Mouse (Mus musculus): ENCODE measurements around the gene Nr1d2.
"Not testable (repeated sequence)": the region's sequence is repeated elsewhere in the genome, so short reads cannot be mapped to it uniquely, and the experiment has no call there.

Gene Nr1d2

DNA sequence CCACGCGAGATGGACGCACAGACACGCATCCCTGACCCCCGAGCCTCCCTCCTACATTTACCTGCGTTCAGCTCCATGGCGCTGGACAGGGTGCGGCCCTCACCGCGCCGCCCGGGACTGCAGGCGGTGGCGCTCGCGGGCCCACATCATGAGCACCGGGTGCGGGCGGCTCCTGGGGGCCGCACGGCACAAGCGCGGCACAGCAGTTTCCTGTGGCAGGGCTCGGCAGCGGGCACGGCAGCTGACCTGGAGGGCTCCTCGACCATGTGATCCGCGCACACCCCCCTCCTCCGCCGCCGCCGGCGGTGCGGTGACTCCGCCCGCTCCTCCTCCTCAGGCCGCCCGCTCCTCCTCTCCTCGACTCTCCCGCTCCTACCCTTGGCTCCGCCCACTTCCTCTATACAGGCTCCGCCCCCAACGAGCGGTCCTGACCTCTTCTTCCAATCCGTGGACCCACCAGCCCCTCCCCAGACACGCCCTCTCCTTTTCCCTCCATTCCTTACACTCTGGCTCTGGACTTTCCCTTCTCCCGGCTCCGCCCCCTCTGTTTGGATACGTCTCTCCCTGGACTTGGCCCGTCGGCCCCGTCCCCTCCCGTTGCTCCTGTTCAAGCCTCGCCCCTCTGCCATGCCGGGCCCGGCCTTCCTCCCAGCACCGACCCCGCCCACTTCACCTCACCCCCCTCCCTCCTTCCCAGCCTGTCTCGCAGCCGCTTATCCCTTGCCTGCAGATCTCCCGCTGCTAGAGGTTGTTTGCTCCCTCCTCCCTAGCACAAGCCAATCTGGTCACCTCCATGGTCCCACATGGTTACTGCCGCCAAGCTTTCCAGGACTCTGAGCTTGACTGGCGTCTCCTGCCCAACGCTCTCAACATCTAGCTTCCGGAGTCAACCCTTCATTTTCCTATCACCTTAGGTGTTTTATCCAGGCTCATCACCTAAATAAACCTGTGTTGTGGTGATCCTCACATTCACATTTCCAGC lies at the start of gene Nr1d2:
Gene Nr1d2, minus strand, starts transcription at position 378 of the 982 bp plus-strand sequence.
- DNase-seq, result peak; percentile 100

DNA sequence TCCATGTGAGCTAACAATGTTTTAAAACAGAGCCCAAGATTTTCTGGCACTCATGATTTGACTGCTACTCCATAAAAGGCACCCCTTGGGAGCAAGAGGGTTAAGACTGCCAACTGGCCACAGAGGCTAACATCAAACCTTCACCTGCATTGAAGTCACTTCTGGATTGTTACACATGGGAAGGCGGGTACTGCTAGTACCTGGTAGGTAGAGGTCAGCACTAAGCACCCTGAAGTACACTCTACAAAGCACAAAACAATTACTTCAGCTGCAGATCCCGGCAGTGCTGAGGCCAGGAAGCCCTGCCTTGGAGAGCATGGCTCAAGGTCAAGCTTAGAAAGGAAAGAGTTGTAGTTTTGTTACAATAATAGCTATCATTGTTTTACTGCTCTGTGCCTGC lies 48.5 kb upstream of the Nr1d2 start:
- no peak for DNase-seq

DNA sequence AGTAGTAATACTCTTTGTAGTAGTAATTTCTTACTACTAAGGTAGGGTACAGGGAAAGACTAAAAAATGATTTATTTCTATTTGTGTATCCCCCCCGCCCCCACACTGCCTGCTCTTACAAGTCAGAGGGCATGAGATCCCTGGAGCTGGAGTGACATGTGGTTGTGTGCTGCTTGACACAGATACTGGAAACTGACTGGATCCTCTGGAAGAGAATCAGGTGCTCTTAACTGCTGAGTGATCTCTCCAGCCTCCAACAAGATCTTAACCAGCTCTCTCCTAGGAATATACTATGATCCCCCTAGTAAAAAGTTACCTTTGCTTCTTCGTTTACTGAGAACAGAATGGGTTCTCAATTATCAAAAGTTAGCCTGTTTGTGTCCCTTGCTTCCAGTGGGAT lies 47.5 kb upstream of the Nr1d2 start:
- DNase-seq, result no peak

DNA sequence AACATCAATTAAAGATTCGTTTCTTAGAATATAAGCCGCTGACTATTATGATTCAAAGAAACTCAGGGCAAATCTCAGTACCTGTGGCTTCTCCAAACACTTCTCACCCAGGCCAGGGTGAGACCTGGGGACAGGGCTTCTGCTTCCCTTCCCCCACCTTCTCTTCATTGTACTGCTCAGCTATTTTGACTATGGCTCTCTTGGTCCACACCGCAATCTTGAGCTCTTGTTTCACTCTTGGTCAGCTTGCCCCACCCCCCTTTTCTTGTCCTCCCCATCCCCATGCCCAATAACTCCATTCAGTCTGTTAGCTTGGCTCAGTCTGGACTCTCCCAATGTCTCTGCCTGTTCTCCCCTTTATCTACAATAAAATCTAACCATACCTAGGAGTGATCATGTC lies 46.5 kb upstream of the Nr1d2 start:
- DNase-seq, result no peak

DNA sequence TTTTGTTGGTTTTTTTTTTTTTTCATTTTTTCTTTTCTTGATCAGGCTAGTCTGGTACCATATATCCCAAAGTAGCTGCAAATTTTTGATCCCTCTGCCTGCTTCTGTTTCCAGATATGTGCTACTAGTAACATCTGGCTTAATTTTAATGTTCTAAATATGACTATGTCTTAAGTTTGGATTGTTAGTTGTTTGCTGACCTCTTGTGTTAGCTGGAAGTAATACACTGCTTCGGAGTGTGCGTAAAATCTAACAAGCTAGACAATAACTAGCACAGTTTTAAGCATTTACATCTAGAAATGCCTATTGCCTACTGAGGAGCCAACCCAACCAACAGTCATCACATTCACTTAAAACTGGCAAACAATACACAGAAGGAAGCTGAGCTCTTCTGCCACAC lies 45.7 kb upstream of the Nr1d2 start:
- DNase-seq, result peak; percentile 28

DNA sequence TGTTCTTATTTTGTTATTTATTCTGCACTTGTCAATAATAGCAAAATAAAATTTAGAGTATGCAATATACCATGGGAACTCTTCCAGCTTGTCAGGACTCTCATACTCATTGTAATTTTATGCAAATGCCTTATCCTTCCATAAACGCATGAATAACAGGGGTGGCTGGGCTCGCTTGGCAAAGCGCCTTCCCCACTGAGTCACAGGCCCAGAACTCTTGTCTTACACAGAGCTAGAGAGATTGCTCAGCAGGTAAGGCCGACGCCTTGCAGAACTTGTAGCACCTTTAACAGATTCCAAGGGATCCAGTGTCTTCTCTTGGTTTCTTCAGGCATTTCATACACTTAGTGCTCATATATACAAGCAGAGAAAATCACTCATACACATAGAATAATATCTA lies 41.4 kb upstream of the Nr1d2 start:
- DNase-seq, result no peak

DNA sequence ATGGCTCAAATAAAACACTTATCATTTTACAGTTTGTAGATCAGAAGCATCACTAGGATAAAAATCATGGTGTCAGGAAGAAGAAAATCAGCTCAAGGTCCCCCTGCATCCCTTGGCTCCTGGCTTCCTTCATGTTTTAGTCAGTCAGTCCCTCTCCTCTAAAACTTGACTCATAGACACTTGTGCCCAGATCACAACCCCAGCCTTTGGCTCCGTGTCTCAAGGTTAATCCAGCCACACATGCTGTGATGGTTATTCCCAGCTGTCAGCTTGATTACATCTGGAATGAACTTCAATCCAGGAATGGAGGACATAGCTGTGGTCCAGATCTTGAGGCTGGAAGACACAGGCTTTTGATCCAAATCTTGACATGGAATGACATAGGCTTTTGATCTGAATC lies 35.6 kb upstream of the Nr1d2 start:
- no peak for DNase-seq

DNA sequence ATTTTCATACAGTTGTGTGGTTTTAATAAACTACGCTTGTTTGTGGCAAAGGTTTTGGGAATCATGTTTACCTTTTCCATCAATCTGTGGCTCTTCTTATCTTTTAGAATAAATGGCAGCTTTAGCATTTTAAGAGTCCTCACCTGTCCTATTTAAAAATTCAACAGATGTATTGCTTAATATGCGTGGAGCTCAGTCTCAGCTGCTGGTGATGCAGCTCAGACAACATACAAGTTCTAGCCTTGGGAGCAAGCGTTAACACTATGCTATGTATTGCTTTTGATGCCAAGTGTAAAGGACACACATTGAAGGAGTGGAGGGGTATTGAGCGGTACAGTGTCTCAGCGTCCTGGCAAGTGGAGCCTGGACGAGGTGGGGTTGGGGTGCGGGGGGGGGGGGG lies 32.7 kb upstream of the Nr1d2 start:
- no peak for DNase-seq

DNA sequence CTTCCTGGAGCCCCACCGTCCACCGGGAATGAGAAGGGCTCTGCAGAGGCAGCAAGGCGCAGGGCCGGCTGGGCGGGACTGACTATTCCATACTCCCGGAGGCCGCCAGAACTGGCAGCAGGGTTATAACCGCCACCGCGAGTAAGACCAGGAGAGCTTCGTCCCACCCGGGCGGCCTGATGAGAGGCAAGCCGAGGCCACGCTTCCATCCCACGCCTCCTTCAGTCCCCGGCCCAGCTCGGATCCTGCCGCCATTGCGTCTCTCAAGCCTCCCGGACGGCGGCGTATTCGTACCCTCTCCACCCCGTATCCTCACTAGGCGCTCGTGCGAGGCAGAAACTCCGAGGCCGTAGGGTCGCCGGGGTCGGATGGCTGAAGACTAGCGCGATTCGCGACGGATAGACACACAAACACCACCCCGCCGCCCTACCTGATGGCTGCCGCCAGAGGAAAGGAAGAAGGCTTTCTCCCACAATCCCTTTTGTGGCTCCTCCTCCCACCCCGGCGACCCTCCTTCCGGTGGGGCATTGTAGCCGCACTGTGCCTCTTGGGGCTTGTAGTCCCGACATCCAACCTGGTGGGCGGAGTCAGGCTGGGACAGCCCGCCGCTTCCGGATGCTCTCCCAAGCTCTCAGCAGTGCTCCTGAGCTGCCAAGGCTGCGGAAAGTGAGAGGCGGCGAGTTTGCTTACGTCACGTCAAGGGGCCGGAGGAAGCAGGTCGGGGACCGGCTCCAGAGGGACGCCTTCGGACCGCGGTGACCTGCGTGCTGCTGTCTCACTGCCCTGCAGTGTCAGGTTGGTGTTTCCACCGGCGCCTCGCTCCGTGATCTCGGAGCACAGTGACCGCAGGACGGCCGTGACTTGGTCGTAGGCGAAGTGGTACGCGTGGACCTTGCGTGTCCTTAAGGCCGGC lies 31.9 kb upstream of the Nr1d2 start, which contains the start of the genes Nkiras1 and Rpl15:
Gene Nkiras1, plus strand, starts transcription at position 608 of the 913 bp plus-strand sequence.
Gene Rpl15, minus strand, starts transcription at position 863 of the 913 bp plus-strand sequence.
- DNase-seq, result peak; percentile 99

DNA sequence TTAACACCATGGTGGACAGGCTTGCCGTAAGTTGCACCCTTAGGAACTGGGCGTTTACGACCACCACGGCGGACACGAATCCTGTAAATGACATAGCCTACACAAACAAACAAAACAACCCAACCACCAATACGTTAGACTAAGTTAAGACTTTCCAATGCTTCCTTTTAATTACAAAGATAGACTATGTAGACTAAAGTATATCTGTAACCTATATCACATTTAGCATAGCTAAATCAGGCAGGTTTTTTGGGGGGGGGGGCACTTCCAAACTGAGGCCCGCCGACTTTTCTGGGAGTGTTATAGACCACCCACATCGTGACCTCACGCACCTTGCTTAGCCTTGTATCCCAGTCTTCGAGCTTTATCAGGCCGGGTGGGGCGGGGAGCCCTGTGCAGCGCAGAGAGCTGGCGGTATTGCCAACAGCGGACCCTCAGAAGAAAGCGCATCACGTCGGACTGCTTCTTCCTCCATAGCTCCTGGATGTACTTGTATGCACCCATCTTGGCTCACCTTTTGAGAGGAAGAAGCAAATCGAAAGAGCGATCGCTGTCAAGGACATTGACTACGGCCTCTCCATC lies 31.1 kb upstream of the Nr1d2 start:
- peak; percentile 44 for DNase-seq

DNA sequence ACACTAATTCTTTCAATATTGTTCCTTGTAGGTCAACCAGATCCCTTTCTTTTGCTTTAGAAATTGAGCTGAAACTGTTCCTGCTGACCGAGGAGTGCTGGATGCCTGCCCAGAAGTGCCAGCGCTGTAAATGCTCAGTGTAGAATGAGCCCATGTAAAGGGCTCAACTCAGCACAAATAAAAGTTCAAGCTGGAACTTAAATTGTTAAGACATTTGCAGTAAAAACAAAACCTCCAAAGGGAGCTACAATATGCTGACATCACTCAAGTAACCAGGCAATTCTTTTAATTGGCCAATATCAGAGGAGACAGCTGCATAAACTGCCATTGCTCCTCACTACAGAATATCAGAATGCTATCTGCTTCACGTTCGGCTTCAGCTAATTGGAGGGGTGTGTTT lies 24.5 kb upstream of the Nr1d2 start:
- peak; percentile 55 for DNase-seq

DNA sequence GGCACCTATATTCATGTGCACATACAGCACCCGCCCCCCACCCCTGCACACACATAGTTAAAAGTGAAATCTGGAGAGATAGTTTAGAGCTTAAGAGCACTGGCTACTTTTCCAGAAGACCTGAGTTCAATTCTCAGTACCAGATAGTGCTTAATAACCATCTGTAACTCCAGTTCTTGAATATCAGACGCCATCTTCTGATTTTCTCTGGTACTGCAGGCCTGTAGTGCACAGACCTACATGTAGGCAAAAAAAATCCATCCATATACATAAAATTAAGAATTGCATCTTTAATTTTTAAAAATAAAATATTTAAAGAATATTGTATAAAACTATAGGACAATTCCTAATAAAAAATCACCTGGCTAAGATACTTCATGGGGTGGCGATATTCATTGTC lies 22.3 kb upstream of the Nr1d2 start:
- no peak for DNase-seq

DNA sequence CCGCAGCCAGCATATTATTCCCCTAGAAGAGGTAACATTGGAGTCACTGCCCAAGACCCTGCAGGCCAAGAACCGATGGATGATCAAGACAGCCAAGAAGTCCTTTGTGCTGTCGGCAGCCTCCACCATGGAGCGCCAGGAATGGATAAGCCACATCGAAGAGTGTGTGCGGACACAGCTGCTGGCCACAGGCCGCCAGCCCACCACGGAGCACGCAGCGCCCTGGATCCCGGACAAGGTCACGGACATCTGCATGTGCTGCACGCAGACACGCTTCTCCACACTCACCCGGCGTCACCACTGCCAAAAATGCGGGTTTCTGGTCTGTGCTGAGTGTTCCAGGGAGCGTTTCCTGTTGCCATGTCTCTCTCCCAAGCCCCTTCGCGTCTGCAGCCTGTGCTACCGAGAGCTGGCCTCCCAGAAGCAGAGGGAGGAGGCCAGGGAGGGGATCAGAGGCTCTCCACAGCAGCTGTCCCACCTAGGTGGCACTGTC lies 3.8 kb upstream of the Nr1d2 start:
- no peak for DNase-seq

DNA sequence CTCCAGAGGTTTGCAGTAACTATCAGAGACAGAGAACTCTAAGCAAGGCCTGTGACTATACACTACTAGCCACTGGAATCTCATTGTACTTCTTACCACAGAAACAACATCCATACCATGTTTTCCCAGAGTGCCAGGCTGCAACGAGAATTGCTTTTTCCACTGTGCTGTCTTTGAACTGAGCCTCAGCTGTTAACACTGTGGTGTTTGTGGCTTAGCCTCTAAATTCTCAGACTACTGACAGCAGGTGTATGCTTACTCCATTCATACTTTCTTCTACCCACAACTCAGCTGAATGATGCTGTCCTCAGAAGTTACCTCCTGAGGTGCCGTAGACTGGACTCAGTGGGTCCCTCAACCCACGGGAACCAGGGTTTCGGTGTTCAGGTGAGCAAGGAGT lies 2.9 kb upstream of the Nr1d2 start:
- DNase-seq, result no peak

DNA sequence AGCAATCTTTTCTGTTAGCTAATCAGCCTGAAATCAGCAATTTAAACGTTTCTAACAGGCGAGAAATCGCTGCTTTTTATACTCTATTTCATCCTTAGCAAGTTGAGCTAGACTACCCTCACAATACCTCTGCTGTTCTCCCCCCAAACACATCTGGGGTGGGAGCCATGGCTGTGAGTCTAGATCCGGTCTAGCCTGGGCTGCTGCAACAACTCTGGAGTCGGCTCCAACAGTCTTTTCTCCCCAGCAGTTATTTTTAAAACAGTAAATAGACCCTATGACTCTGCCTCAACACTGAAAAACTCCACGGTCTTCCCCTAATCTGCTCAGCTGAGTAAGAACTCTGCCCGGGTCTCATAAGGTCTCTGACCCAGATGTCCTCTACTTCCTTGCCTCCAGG lies 1.2 kb upstream of the Nr1d2 start:
- no peak for DNase-seq

DNA sequence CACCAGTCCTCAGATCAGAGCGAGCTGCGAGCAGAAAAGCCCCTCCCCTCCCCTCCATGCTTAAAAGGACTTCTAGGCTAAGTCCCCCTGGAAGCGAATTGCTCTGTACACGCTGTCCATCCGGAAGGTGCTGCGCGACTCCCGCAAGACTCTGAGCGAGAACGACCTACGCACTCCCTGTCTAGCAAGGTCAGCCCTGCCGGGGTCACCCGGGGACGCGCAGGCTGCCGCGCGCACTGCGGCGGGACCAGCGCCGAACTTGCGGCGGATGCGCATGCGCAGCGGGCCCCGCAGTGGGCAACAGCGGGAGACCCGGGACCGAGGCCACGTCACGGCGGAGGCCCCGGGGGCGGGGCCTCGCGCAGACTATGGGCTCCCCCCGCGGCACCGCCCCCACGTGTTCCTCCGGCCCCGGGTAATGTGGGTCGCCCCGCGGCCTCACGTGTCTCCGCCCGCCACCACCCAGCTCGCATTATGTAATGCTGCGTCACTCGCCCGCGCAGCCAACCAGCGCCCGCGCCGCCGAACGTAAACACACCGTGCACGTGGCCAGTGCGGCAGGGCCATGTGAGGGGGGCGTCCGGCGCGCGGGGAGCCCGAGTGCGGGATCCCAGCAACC lies 687 bp downstream of the Nr1d2 start:
- peak; percentile 98 for DNase-seq

DNA sequence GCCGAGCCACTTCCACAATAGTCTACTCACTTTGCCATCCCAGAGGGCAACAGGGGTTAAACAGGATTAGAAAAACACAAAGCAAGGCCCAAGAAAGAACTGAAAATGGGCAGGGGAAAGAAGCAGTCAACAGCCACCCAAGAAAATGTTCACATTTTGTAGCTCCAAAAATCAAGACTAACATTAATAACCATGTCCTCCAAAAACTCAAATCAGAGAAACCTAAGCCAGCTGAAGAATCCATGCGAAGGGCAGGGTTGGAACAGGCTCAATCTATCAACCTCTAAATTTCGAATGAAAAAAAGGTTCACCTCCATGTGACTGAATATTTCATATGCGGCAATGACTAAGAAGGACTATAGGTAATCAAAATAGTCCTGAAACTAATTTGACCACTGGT lies 1.5 kb downstream of the Nr1d2 start:
- no peak for DNase-seq

DNA sequence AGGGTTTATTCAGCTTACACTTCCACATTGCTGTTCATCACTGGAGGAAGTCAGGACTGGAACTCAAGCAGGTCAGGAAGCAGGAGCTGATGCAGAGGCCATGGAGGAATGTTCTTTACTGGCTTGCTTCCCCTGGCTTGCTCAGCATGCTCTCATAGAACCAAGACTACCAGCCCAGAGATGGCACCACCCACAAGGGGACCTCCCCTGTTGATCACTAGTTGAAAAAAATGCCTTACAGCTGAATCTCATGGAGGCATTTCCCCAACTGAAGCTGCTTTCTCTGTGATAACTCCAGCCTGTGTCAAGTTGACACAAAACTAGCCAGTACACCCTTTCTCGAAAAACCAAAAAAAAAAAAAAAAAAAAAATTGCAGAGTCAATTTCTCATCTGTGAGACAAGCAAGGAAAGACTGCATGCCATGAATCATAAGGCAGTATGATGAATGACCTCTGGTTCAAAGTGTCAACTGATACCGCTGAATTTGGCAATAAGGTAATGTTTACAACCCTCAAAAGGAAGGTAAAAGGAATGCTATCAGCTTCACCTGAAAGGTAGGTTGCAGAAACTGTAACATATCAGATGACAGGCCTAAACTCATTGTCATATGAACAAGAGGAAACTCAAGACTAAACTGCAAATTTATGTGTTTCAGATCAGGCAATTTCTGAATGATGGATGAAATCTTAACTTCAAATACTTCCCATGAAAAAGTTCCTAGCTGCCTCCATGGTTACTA lies 2.3 kb downstream of the Nr1d2 start:
- DNase-seq, result not testable (repeated sequence)

DNA sequence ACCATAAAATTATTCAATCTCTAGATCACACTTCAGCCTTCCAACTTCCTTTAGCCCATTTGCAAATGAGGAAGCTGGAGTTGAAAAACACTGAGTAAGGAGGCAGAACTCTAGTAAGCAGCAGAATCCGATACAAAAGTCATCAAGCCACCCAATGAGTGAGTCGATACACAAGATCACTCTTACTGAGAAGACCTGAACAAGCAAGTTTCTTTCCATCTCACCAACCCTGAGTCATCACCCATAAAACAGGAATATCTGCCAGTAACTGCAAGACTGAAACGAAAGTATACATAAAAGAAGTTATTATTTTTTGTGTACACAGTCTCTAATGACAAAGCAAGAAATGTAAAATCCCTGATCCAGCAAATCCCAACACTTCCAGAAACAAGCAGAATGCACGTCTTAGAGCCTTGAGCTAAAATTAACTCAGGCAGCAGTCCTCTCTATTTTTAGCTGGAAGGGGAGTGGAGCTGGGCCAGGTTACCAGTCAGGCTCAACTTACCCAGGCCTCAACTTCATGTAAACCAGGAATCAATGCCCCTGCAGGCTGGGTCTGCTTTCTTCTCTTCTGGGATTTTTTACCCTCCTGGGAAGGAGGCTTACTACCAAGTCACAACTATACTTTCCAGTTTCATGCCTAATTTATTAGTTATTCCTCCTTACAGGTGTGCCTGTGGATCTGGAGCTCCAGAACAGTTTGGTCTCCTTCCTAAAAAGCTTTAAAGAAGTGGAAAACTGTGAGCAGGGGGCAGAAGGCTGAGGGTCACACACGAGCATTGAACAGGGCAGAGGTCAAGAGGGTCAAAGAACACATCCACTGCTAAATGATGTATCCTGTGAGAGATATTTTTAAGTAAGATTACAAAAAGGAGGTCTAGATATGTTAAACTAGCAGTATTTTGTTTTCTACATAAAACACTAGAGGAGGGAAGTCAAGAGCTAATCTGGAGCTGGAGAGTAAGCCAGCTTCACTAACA lies 4.7 kb downstream of the Nr1d2 start:
- no peak for DNase-seq

DNA sequence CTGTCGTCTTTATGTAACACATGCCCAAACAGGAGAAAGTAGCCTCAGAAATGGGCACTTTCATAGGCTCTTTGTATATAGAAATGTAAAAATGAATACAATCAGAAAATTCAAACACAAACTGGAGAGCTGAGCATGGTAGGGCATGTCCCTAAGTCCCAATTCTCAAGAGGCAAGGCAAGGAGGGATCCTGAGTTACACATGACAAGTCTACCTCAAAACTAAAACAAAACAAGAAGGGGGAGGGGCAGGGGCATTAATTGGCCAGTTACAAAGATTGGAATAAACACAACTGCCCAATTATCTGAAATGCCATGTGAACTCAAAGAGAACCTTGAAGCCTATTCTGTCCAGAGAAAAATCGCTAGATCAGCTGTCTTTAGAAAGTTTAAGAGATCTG lies 5.9 kb downstream of the Nr1d2 start:
- DNase-seq, result no peak

All from retina, postnatal 1 day (tissue).